Mouse (Mus musculus) adrenal gland (tissue): ENCODE data around the gene Sertad1.

Source experiments
- intact Hi-C: fragments of 180-260 bp; cut with DNase I; formaldehyde crosslinking; loops from one replicate; pipeline ENCODE4 v1.15.1; 2025

Gene Sertad1

GRCm38 (mm10) chr7:27537998-27538397 is 51.3 kb downstream of the Sertad1 start:
- intact Hi-C loops, result no loop called here

GRCm38 (mm10) chr7:27538797-27539196 is 52.1 kb downstream of the Sertad1 start:
- intact Hi-C loops, result no loop called here
